Mouse (Mus musculus): ENCODE data around the gene Prpsap1. TPM values are rescaled to one million over a fixed set of nuclear protein-coding genes. Genes with fewer than 3 reads are reported as not detected.
A peak's percentile ranks its signal among the peaks of the same experiment; 100 is the strongest.

Prpsap1 gene
- total RNA-seq (2021) = 10 to 100 TPM; 12.3 to 12.5 TPM
- long read RNA-seq, experiment 1, transcript Prpsap1-201 (10 exons, 1,841 nt) = major isoform, 28 of 35 reads
- long read RNA-seq, experiment 1, partial matches to known transcripts = 0 of 35 reads
- long read RNA-seq, experiment 1, other reads (novel, unspliced or antisense) = 5 of 35 reads
- long read RNA-seq, experiment 2, transcript Prpsap1-201 (10 exons, 1,841 nt) = major isoform, 17 of 20 reads
- long read RNA-seq, experiment 2, partial matches to known transcripts = 0 of 20 reads
- long read RNA-seq, experiment 2, other reads (novel, unspliced or antisense) = 2 of 20 reads

DNA sequence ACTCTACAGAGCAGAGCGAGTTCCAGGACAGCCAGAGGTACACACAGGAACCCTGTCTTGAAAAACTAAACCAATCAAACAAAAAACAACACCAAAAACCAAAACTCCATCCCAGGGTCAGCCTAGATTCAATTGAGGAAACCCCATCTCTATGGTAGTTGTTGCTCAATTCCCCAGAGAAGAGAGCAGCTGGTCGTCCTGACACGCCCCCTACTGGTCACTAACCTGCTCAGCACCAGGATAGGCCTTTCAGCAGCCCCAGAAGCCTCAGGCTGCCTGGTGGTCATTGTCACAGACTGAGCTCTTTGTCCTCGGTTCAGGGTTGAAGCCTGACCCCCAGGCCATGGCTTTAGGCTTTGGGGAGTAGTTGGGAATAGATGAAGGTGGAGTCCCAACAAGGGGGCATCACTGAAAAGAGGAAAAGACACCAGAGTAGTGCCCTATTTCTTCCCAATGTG lies at the start of gene Prpsap1:
Gene Prpsap1 (minus strand): TSS at position 408 of the 458 bp plus-strand sequence.
- DNase-seq (ENCODE audit: low spot score) = peak; percentile 67

DNA sequence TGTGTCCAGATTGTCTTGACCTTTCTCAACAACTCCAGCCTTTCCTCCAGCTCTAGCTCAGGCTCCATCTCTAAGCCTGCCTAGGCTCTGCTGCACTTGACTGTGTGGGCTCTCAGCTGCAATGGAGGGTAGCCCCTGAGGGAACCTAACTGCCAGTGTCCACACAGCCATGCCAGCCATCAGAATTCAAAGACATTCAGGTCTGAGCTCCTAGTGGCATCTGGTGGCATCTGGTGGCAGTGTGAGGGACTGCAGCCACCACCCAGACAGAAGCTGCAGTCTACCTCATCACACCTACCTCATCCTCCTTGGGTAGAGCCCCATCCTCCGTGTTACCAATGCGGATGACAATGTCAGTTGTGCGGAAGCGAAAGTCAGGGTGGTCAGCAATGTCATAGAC lies 49.1 kb upstream of the Prpsap1 start:
- no peak for DNase-seq (ENCODE audit: low spot score)

GRCm38 (mm10) chr11:116541183-116541582 lies 47.2 kb upstream of the Prpsap1 start:
- DNase-seq (ENCODE audit: low spot score) = no peak

DNA sequence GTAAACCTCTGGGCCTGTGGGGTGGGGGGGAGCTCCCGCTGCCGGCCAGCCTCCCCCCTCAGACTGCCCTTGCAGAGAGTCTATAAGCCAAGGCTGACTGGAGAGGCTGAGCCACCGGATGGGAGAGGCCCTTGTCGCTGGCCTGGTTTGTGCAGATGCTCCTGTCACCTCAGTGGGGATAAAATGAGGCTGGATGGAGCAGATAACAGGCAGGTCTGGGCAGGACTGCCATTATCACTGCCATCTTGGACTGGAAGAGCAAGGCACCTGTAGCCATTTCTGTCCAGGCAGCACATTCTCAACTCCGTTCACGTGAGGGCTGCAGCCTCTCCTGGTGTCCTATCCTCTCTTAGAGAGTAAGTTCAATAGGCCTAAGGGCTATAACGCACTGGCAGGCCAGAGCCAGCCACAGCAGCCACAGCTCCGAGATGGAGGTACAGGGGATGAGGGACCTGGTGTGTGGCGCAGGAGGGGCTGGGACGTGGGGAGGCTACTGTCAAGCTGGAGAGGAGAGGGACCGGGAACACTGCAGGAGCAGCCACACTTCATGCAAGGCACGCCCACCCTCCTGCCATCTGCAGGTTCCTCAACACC lies 44.2 kb upstream of the Prpsap1 start:
- no peak for DNase-seq (ENCODE audit: low spot score)

DNA sequence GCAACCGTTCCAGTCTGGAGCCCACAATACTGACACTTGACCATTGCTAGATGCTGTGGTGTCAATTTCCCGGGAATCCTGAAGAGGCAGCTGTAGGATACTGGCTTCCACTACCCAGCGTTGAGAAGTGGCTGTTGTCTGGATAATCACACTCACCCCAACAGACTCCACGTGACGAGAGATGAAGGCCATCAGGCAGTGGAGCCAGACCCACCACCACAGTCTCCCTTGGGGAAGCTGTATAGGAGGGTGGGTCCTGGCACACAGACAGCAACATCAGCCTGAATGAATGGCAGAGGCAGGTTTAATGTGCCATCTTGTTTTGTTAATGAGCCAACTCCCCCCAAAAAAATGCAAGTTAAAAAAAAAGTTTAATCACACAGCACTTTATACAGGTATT lies 43.4 kb upstream of the Prpsap1 start:
- no peak for DNase-seq (ENCODE audit: low spot score)

GRCm38 (mm10) chr11:116536685-116537084 lies 42.7 kb upstream of the Prpsap1 start:
- no peak for DNase-seq (ENCODE audit: low spot score)

DNA sequence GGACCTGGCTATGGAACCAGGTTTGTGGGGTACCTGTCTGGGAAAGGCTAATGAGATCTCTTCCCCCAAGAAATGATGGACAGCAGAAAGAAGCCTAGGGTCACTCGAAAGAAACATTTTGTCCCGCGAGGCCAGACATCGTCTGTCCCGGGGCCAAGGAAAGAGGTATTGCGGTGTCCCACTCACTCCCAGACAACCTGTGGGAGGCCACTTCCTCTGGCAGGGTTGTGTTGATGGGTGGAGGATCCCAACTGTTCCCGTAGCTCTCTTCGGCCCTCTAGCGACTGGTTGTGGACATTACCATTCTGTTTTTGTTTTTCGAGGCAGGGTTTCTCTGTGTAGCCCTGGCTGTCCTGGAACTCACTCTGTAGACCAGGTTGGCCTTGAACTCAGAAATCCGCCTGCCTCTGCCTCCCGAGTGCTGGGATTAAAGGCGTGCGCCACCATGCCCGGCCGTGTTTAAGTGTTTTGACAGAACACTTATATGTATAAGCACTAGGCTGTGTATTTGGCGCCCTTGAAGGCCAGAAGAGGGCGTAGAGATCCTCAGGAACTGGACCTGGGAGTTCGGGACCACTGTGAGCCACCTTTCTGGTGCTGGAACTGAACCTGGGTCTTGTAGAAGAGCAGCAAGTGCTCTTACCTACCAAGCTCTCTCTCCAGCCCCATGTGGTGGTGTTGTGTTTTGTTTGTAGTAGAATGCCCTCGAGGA lies 40.3 kb upstream of the Prpsap1 start:
- DNase-seq (ENCODE audit: low spot score) = peak; percentile 71

DNA sequence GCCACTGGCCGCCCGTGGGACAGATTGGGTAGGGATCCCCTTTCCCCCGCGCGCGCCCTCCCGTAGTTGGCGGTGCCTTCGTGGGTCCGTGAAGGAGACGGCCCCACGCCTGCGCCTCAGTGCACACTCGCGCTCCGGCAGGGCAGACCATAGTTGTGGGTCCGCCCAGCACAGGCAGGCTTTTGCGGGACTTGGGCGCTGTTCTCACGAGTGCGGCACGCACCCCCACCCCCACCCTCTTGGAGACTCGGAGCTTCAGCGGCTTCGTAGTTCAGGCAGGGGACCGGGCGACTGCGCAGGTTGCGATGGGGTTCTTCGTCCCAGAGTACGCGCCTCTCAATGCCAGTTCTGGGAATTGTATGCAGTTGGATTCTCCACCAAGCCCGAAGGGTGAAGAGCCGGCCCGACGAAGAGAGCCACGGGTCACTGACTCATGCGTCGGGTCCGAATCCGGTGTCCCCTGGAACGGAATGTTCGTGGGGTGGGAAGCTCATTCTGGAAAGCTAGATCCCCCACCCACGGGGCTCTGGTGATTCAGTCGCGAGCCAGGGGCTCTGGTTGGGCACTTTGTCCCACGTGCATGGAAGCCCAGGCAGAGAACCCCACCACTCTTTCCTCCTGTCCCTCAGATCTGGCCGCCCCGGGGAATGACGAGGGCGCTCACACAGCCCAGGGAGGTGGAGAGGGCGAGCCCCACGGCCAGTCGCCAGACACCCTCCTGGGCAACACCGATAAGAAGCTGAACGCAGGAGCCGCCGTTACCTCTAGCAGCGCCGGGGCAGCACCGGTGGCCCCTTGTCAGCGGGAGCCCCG lies 39.5 kb upstream of the Prpsap1 start:
- DNase-seq (ENCODE audit: low spot score) = peak; percentile 18

GRCm38 (mm10) chr11:116532810-116533338 lies 38.9 kb upstream of the Prpsap1 start:
- DNase-seq (ENCODE audit: low spot score) = peak; percentile 49

DNA sequence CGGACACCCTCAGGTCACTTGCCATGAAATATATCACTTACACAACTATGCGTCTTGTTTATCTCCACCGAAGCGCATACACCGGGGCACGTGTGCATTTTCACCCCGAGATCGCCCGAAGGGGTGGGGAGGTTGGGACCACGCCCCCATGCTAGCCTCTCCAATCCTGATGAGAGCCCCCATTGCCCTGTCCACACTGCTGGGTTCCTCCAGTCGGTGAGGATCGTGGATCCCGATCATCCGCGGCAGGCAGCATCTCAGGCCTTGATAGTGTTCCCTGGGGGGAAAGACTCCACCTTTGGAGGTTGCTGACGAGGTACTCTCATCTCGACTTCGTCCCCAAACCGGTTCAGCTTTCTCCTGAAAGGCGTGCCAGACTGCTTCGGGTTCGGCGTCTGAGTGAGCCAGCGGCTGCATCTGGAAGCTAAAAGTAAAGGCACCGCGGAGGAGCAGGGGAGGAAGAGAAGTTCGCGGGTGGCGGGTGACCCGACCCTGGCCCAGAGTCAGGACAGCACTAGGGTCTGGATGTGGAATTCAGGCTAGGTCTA lies 38.3 kb upstream of the Prpsap1 start:
- DNase-seq (ENCODE audit: low spot score) = no peak

- no peak for DNase-seq (ENCODE audit: low spot score)
Measured at GRCm38 (mm10) chr11:116531371-116532191, 37.6 kb upstream of the Prpsap1 start.

DNA sequence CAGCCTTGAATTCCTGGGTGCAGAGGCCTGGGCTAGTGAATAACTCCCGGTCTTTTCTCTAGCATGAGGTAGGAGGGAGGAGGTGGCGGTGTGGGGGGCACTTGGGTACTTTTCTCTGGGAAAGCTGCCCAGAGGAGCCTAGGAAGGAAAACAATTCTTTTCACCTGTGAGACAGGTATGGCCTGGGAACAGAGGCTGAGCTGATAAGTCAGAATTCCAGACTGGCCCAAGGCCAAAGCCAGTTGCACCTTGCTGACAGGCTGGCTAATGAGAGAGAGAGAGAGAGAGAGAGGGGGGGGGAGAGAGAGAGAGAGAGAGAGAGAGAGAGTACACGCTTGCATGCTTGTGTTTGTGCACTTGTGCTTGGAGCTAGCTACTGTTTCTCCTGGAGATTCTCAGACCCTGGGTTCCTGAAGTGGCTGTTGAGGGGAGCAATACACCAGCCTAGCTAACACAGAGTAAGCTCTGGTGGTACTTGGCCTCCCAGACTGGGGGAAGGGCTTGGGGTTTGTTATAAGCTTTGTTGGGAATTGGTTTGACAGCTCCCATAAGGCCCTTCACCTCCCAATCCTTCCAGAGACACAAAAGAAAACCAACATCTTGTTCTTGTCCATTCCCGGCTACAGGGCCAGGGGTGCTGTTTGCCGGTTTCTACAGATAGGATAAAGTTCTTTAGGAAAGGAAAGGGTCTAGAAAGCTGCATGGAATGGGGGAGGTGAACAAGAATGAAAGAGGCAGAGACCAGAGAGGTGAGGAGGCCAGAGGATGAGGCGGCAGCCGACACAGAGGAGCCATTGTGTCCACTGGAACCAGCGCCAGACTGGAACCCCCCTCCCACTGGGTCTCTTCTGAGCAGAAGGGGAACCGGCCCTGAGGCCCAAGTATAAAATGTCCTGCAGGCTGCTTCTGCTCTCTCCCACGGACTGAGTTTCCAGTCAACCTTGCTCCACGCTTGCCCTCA lies 36.5 kb upstream of the Prpsap1 start, which contains the start of gene Sphk1:
Gene Sphk1 (plus strand): TSS at position 739 of the 961 bp plus-strand sequence.
- DNase-seq (ENCODE audit: low spot score) = no peak

DNA sequence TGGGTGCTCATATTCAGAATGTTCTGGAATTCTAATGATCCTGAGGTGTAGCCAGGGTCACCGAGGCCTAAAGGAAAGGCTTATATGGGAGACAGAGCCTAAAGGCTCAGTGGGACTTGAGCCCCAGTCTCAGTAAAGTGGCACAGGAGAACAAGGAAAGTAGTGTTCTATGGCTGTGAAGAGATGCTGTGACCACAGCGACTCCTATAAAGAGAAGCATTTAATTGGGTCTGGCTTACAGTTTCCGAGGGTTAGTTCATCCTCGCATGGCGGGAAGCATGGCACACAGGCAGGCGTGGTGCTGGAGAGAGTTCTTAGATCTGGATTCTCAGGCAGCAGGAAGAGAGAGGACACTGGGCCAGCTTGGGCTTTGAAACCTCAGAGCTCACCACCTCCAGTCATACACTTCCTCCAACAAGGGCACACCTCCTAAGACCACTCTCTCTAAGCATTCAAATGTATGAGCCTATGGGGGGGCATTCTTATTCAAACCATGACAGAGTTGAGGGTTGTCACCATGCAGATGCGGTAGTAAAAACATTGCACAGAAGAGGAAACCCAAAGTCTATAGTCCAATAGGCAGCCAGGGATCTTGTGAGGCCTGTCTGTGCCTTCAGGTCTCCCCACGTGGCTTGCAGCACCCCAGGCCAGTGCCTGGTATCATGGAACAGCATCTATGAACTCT lies 34.8 kb upstream of the Prpsap1 start:
- DNase-seq (ENCODE audit: low spot score) = no peak

GRCm38 (mm10) chr11:116523699-116524189 lies 29.7 kb upstream of the Prpsap1 start:
- DNase-seq (ENCODE audit: low spot score) = peak; percentile 21

DNA sequence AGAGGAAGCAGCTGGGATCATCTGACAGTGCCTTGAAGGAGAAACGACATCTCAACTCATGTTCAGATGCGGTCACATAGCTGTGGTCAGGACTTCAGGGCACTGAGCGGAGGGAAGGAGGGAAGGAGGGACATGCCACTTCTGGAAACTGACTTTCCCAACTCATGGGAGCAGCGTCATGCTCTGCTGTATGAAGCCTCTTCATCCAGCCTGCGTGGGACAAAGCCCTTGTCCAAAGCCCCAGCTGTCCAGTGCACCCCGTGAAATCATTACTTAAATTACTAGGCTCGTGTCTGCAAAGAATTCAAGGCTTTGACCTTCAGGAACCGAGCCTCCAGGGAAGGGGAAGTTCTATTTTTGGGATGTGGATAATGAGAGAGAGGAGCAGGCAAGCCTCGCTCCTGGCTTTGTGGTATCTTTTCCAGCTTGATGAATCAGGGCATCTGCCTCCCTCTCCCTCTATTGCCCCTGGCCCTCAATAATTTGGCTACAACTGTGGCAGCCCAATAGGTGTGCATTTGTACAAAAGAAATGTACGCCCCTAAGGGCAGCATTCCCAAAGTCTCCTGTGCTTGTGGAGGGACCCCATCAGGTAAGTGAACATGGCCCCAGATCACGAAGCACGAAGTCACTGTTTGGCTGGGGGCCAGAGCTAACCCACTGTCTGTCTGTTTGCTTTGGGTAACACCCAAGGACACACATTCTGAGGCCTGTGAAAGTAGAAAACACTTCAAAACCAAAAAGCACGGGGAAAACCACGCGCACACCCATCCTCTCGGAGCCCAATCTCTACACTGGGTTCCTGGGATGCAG lies 29.1 kb upstream of the Prpsap1 start:
- no peak for DNase-seq (ENCODE audit: low spot score)

DNA sequence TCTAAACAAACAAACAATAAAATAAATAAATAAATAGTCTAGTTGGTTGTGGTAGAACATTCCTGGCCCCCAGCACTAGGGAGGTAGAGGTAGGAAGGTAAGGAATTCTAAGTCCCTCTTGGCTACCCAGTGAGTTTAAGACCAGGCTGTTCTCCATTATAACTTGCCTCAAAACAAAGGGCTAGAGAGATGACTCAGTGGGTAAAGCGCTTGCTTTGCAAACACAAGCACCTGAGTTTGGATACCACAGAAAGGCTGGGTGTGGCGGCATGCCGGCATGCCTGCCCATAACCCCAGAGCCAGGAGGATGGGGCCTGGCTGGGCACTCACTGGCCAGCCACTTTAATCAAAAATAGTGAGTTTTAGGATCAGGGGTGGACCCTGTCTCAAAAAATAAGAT lies 28.0 kb upstream of the Prpsap1 start:
- no peak for DNase-seq (ENCODE audit: low spot score)

GRCm38 (mm10) chr11:116521143-116521542 lies 27.1 kb upstream of the Prpsap1 start:
- no peak for DNase-seq (ENCODE audit: low spot score)
